Mouse (Mus musculus): ENCODE measurements at regions not wholly inside any gene's neighbourhood (a gene's known extent, or its start where the extent isn't known, plus 50 kb on each side); places are given as distances from the start of the nearest gene placed in this dataset.
"Not testable (repeated sequence)": the region's sequence is repeated elsewhere in the genome, so short reads cannot be mapped to it uniquely, and the experiment has no call there.

DNA sequence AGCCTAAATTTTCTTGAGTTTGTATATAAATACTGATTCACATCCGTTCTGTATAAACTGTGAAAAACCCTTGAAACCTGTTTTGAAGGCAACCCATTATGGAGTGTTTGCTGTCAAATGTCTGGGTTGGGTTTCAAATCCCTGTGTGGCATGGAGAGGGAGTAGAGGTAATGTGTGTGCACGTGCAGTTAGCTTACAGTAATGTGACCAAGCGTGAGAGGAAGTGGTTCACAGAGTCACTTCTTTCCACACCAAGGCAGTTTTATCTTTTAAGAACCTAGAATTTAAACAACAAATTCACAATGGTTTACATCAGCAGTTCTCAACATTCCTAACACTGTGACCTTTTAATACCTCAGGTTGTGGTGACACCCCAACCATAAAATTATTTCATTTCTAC is 464.1 kb upstream of the Acvr2a start:
- no peak for TF ChIP-seq CHD2 (IDR thresholded peaks at IDR 0.05; ENCODE audit: low read depth, low read length)
- Histone ChIP-seq H3K9ac (ENCODE audit: insufficient read depth, low read depth, low read length, poor library complexity, severe bottlenecking) (no peak overlapping the region), H3K27ac (ENCODE audit: insufficient read depth, low read depth, low read length, poor library complexity, severe bottlenecking) (no peak overlapping the region), H3K4me1 (ENCODE audit: control insufficient read depth in 2 of 2, insufficient read depth in 2 of 2, low read length in 2 of 2, poor library complexity in 1 of 2) (no peaks in the 10 kb centered on the region), H3K36me3 (ENCODE audit: control insufficient read depth, insufficient read depth, low read length, poor library complexity, severe bottlenecking) (no peaks in the 10 kb centered on the region), H3K9me3 (ENCODE audit: control insufficient read depth, insufficient read depth, low read depth, low read length) (no peaks in the 10 kb centered on the region), H3K4me3 (ENCODE audit: insufficient read depth in 1 of 2, low read depth in 1 of 2, low read length in 2 of 2, poor library complexity in 1 of 2, severe bottlenecking in 1 of 2) (no peak overlapping the region)
- DNase-seq (ENCODE audit: low read depth, low spot score): no peak
- in situ Hi-C loops (cut with MboI; ENCODE audit: low sequenced_read_pairs in 2 of 2, unreplicated experiment in 2 of 2): no loop called here

DNA sequence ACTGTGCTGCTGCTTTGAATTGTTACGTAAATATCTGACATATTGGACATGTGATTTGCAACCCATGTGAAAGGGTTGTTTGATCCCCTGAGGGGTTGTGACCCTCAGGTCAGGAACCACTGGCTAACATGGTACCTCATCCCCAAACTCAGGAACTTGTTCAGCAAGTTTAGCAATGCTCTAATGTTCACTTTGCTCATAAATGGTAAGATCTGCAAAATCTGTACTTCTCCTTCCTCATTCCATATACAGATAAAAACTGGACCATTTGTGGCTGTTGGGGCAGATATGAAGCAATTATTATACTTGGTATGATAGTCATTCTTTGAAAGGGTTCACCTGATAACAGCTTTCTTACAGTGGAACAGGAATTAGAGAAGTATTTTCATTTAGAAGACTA is 463.7 kb upstream of the Acvr2a start:
- no peak for DNase-seq (ENCODE audit: low read depth, low spot score)
- Histone ChIP-seq H3K9me3 (ENCODE audit: control insufficient read depth, insufficient read depth, low read depth, low read length) (no peaks in the 10 kb centered on the region), H3K4me3 (ENCODE audit: insufficient read depth in 1 of 2, low read depth in 1 of 2, low read length in 2 of 2, poor library complexity in 1 of 2, severe bottlenecking in 1 of 2) (no peak overlapping the region), H3K9ac (ENCODE audit: insufficient read depth, low read depth, low read length, poor library complexity, severe bottlenecking) (no peak overlapping the region), H3K4me1 (ENCODE audit: control insufficient read depth in 2 of 2, insufficient read depth in 2 of 2, low read length in 2 of 2, poor library complexity in 1 of 2) (no peaks in the 10 kb centered on the region), H3K27ac (ENCODE audit: insufficient read depth, low read depth, low read length, poor library complexity, severe bottlenecking) (no peak overlapping the region), H3K36me3 (ENCODE audit: control insufficient read depth, insufficient read depth, low read length, poor library complexity, severe bottlenecking) (no peaks in the 10 kb centered on the region)
- TF ChIP-seq MAFK (IDR thresholded peaks at IDR 0.05; ENCODE audit: insufficient read depth, low read depth, low read length) (no peak), CHD2 (IDR thresholded peaks at IDR 0.05; ENCODE audit: low read depth, low read length) (no peak)
- in situ Hi-C loops (cut with MboI; ENCODE audit: low sequenced_read_pairs in 2 of 2, unreplicated experiment in 2 of 2): no loop called here

GRCm38 (mm10) chr2:48371572-48371971 is 442.3 kb upstream of the Acvr2a start:
- H3K4me1 ChIP-seq (ENCODE audit: control insufficient read depth in 2 of 2, insufficient read depth in 2 of 2, low read length in 2 of 2, poor library complexity in 1 of 2); H3K36me3 ChIP-seq (ENCODE audit: control insufficient read depth, insufficient read depth, low read length, poor library complexity, severe bottlenecking); H3K9ac ChIP-seq (ENCODE audit: insufficient read depth, low read depth, low read length, poor library complexity, severe bottlenecking); H3K27ac ChIP-seq (ENCODE audit: insufficient read depth, low read depth, low read length, poor library complexity, severe bottlenecking); in situ Hi-C loops (cut with MboI; ENCODE audit: low sequenced_read_pairs in 2 of 2, unreplicated experiment in 2 of 2); H3K9me3 ChIP-seq (ENCODE audit: control insufficient read depth, insufficient read depth, low read depth, low read length); H3K4me3 ChIP-seq (ENCODE audit: insufficient read depth in 1 of 2, low read depth in 1 of 2, low read length in 2 of 2, poor library complexity in 1 of 2, severe bottlenecking in 1 of 2); DNase-seq (ENCODE audit: low read depth, low spot score): not testable (repeated sequence)

DNA sequence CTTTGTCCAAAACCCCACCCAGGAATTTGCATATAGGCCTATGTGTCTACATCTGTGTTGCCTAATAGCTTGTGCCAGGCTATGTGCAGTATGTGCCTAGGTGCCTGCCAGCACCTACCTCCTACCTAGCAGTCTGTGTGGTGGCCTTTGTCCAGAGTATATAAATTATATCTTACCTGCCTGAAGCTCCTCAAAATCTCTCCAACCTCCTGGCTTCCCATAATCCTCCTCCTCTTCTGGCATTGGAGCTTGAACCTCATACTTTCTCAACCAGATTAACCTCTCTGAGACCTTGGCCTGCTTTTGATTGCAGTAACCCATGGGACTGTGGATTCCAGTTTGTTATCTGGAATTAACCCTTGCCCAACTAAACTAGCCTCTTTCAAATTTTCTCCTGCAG is 440.8 kb upstream of the Acvr2a start:
- DNase-seq (ENCODE audit: low read depth, low spot score): no peak
- TF ChIP-seq ZC3H11A (IDR thresholded peaks at IDR 0.05; ENCODE audit: borderline replicate concordance, low read depth, low read length) (no peak), HCFC1 (IDR thresholded peaks at IDR 0.05; ENCODE audit: borderline replicate concordance, insufficient read depth, low read length) (no peak), ZNF384 (IDR thresholded peaks at IDR 0.05; ENCODE audit: low read depth, low read length) (no peak), CHD2 (IDR thresholded peaks at IDR 0.05; ENCODE audit: low read depth, low read length) (no peak), MAFK (IDR thresholded peaks at IDR 0.05; ENCODE audit: insufficient read depth, low read depth, low read length) (no peak)
- Histone ChIP-seq H3K9me3 (ENCODE audit: control insufficient read depth, insufficient read depth, low read depth, low read length) (no peaks in the 10 kb centered on the region), H3K4me3 (ENCODE audit: insufficient read depth in 1 of 2, low read depth in 1 of 2, low read length in 2 of 2, poor library complexity in 1 of 2, severe bottlenecking in 1 of 2) (no peak overlapping the region), H3K36me3 (ENCODE audit: control insufficient read depth, insufficient read depth, low read length, poor library complexity, severe bottlenecking) (no peaks in the 10 kb centered on the region), H3K27ac (ENCODE audit: insufficient read depth, low read depth, low read length, poor library complexity, severe bottlenecking) (no peak overlapping the region), H3K9ac (ENCODE audit: insufficient read depth, low read depth, low read length, poor library complexity, severe bottlenecking) (no peak overlapping the region), H3K4me1 (ENCODE audit: control insufficient read depth in 2 of 2, insufficient read depth in 2 of 2, low read length in 2 of 2, poor library complexity in 1 of 2) (no peaks in the 10 kb centered on the region)
- in situ Hi-C loops (cut with MboI; ENCODE audit: low sequenced_read_pairs in 2 of 2, unreplicated experiment in 2 of 2): no loop called here

DNA sequence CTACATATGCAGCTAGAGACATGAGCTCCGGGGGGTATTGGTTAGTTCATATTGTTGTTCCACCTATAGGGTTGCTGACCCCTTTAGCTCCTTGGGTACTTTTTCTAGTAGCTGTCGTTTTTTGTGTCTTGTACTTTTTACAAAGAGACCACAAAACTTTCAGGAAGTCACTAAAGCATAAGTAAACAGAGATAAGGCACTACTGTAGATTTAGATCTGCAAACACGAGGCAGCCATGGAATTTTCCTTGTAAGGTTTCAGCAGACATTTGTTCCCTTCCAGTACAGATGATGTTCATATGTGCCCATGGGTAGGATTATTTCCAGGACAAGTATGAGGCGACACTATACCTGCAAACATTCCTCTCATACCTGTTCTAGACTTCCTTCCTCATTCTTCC is 439.6 kb upstream of the Acvr2a start:
- H3K9ac ChIP-seq (ENCODE audit: insufficient read depth, low read depth, low read length, poor library complexity, severe bottlenecking): no peak overlapping the region
- in situ Hi-C loops (cut with MboI; ENCODE audit: low sequenced_read_pairs in 2 of 2, unreplicated experiment in 2 of 2): no loop called here
- DNase-seq (ENCODE audit: low read depth, low spot score): no peak
- H3K4me1 ChIP-seq (ENCODE audit: control insufficient read depth in 2 of 2, insufficient read depth in 2 of 2, low read length in 2 of 2, poor library complexity in 1 of 2): no peaks in the 10 kb centered on the region
- no peak overlapping the region for H3K27ac ChIP-seq (ENCODE audit: insufficient read depth, low read depth, low read length, poor library complexity, severe bottlenecking)
- H3K36me3 ChIP-seq (ENCODE audit: control insufficient read depth, insufficient read depth, low read length, poor library complexity, severe bottlenecking): no peaks in the 10 kb centered on the region
- no peak overlapping the region for H3K4me3 ChIP-seq (ENCODE audit: insufficient read depth in 1 of 2, low read depth in 1 of 2, low read length in 2 of 2, poor library complexity in 1 of 2, severe bottlenecking in 1 of 2)
- H3K9me3 ChIP-seq (ENCODE audit: control insufficient read depth, insufficient read depth, low read depth, low read length): no peaks in the 10 kb centered on the region
- TF ChIP-seq HCFC1 (IDR thresholded peaks at IDR 0.05; ENCODE audit: borderline replicate concordance, insufficient read depth, low read length) (no peak), ZNF384 (IDR thresholded peaks at IDR 0.05; ENCODE audit: low read depth, low read length) (no peak), ZC3H11A (IDR thresholded peaks at IDR 0.05; ENCODE audit: borderline replicate concordance, low read depth, low read length) (no peak), CHD2 (IDR thresholded peaks at IDR 0.05; ENCODE audit: low read depth, low read length) (no peak), MAFK (IDR thresholded peaks at IDR 0.05; ENCODE audit: insufficient read depth, low read depth, low read length) (no peak)
